Mouse (Mus musculus) MEL (cell line): Measurements from ENCODE around the gene Tent4a.

ENCODE experiments used
- CTCF ChIP-seq, 3 experiments: IDR thresholded peaks in 2 of 3; conservative IDR thresholded peaks in 1 of 3; 2 replicates each; pipeline ENCODE4 v1.5.1; 2011 to 2012; ENCODE audit warnings: low read length in 3 of 3, low read depth in 2 of 3, mild to moderate bottlenecking in 2 of 3, improper control_type of control experiment in 1 of 3, inconsistent platforms in 1 of 3, mixed read lengths in 1 of 3, moderate library complexity in 1 of 3; ENCODE audit not compliant: control insufficient read depth in 1 of 3, insufficient read depth in 1 of 3, poor library complexity in 1 of 3, severe bottlenecking in 1 of 3
- MAFK ChIP-seq: IDR thresholded peaks from 2 replicates; pipeline ENCODE4 v1.6.1; 2011; ENCODE audit warnings: low read depth, mild to moderate bottlenecking, low read length, improper control_type of control experiment, borderline replicate concordance
- MEF2A ChIP-seq: IDR thresholded peaks from 2 replicates; pipeline ENCODE4 v1.6.1; 2014; ENCODE audit warnings: low read depth, mild to moderate bottlenecking, inconsistent platforms, low read length, improper control_type of control experiment; ENCODE audit not compliant: poor library complexity, insufficient replicate concordance, severe bottlenecking; ENCODE audit errors: extremely low read depth
- MXI1 ChIP-seq: IDR thresholded peaks from 2 replicates; pipeline ENCODE4 v1.6.1; 2011; ENCODE audit warnings: mild to moderate bottlenecking, low read depth, low read length, improper control_type of control experiment
- MYC ChIP-seq: IDR thresholded peaks from 2 replicates; pipeline ENCODE4 v1.6.1; 2011; ENCODE audit warnings: low read depth, mild to moderate bottlenecking, low read length, improper control_type of control experiment, moderate library complexity
- POLR2A ChIP-seq, 2 experiments: IDR thresholded peaks; 2 replicates each; pipeline ENCODE4 v1.6.1; 2011 to 2012; ENCODE audit warnings: low read length in 2 of 2, mild to moderate bottlenecking in 2 of 2, control low read depth in 1 of 2, improper control_type of control experiment in 1 of 2, low read depth in 1 of 2, moderate library complexity in 1 of 2; ENCODE audit not compliant: control insufficient read depth in 1 of 2, insufficient read depth in 1 of 2, poor library complexity in 1 of 2
- TCF12 ChIP-seq: IDR thresholded peaks from 2 replicates; pipeline ENCODE4 v1.6.1; 2014; ENCODE audit warnings: low read depth, mild to moderate bottlenecking, inconsistent platforms, low read length, improper control_type of control experiment, moderate library complexity
- UBTF ChIP-seq: IDR thresholded peaks from 2 replicates; pipeline ENCODE4 v1.6.1; 2012; ENCODE audit warnings: low read depth, mild to moderate bottlenecking, inconsistent platforms, low read length, improper control_type of control experiment, moderate library complexity, borderline replicate concordance; ENCODE audit not compliant: insufficient read depth
- ZMIZ1 ChIP-seq: IDR thresholded peaks from 2 replicates; pipeline ENCODE4 v1.6.1; 2012; ENCODE audit warnings: low read depth, mild to moderate bottlenecking, inconsistent platforms, low read length, improper control_type of control experiment, moderate library complexity

DNA sequence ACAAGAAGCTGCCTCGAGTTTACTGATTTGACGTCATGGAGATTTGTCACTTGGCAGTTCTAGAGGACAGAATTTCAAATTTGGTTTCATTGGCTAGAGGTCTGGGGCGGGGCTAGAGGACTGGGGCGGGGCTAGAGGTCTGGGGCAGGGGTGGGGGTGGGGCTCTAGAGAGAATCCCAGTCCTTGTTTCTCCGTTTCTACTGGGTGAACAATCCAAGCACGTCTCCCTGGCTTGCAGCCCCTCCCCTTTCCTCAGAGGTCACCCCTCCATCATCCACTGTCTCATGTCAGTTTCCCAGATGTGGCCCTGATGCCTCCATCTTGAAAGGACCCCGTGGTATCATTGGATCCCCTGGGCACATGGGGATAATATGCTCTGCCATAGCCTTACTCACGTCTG lies 20.6 kb upstream of the Tent4a start:
- no peak for TF ChIP-seq MXI1
- no peak for TF ChIP-seq MAFK
- no peak for TF ChIP-seq TCF12
- no peak for TF ChIP-seq UBTF
- no peak for TF ChIP-seq CTCF (IDR thresholded peaks at IDR 0.05 in 2 of 3, conservative IDR thresholded peaks at IDR 0.05 in 1 of 3; ENCODE audit: control insufficient read depth in 1 of 3, insufficient read depth in 1 of 3, low read depth in 2 of 3, low read length in 3 of 3, poor library complexity in 1 of 3, severe bottlenecking in 1 of 3)
- TF ChIP-seq ZMIZ1, result no peak
- no peak for TF ChIP-seq MEF2A
- no peak for TF ChIP-seq MYC
- no peak for TF ChIP-seq POLR2A (IDR thresholded peaks at IDR 0.05; ENCODE audit: control insufficient read depth in 1 of 2, insufficient read depth in 1 of 2, low read depth in 1 of 2, low read length in 2 of 2, poor library complexity in 1 of 2)
